Mouse (Mus musculus): ENCODE results near the gene Pou5f2. TPM values are rescaled to one million over a fixed set of nuclear protein-coding genes. Genes with fewer than 3 reads are reported as not detected.

Pou5f2 gene
- total RNA-seq (2021) = under 1 TPM; 0.47 to 0.68 TPM
- not detected in 2 replicates for polyA plus RNA-seq (2012; rRNA removed)
- long read RNA-seq = 0 reads

DNA sequence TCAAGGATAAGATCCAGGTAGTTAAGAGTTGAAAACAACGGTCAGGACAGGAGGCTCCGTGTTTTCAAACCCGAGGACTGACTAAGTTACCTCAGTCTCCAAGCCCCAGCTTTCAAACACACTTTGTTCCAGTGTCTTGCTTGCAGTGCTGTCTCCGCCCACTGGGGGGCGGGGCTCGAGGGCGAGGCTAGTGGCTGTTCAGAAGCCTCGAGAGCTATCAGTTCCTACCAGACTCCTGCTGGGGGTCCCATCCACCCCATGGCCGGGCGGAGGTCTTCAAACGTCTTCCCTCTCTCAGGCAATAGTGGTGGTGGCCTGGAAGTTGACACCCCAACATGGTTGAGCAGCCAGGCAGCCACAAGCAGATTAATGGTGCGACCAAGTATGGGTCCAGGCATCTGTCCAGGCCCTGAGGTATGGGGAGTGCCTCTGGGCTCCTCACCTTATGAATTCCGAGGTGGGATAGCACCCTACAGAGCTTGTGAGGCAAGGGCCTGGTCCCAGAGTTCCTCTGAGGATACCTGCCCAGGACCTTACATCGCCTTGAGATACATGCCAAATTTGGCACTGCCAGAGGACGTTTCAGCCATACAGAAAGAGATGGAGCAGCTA lies at the start of gene Pou5f2:
Gene Pou5f2, plus strand, starts transcription at position 220 of the 612 bp plus-strand sequence.
- DNase-seq = no peak
- H3K27ac ChIP-seq = no peak within 1 kb of the TSS
- intact Hi-C loops (cut with DNase I) = no loop called here
- no peaks in the 10 kb centered on the region for H3K27me3 ChIP-seq (ENCODE audit: control insufficient read depth, insufficient read depth, low read length)
- no peaks in the 10 kb centered on the region for H3K79me2 ChIP-seq (replicated peaks; ENCODE audit: control insufficient read depth, insufficient read depth, low read length)
- TF ChIP-seq CTCF (IDR thresholded peaks at IDR 0.05) (0 out of 2 replicates have a peak, but pooled peaks have one; percentile 17), EP300 (IDR thresholded peaks at IDR 0.05; ENCODE audit: insufficient read depth, low read depth, low read length) (no peak)
- H3K4me1 ChIP-seq (ENCODE audit: control insufficient read depth, insufficient read depth, low read length) = no peaks in the 10 kb centered on the region
- H3K36me3 ChIP-seq (ENCODE audit: control insufficient read depth, insufficient read depth, low read length) = no peaks in the 10 kb centered on the region
- H3K4me3 ChIP-seq = no peak within 1 kb of the TSS
- 66% methylated on average over 15 of the region's 15 CpGs for WGBS
- no peak within 1 kb of the TSS for H3K9ac ChIP-seq (ENCODE audit: low read depth, low read length)

GRCm38 (mm10) chr13:77976248-77976647 lies 48.5 kb upstream of the Pou5f2 start:
- H3K79me2 ChIP-seq (replicated peaks; ENCODE audit: control insufficient read depth, insufficient read depth, low read length) = no peaks in the 10 kb centered on the region
- no peaks in the 10 kb centered on the region for H3K4me1 ChIP-seq (ENCODE audit: control insufficient read depth, insufficient read depth, low read length)
- intact Hi-C loops (cut with DNase I) = no loop called here
- no peak overlapping the region for H3K27ac ChIP-seq
- 81% methylated on average over 3 of the region's 3 CpGs for WGBS
- no peak for DNase-seq
- TF ChIP-seq CTCF (IDR thresholded peaks at IDR 0.05) (no peak), EP300 (IDR thresholded peaks at IDR 0.05; ENCODE audit: insufficient read depth, low read depth, low read length) (no peak), POLR2A (IDR thresholded peaks at IDR 0.05; ENCODE audit: insufficient read depth, low read depth, low read length) (no peak)
- no peak overlapping the region for H3K9ac ChIP-seq (ENCODE audit: low read depth, low read length)
- H3K4me3 ChIP-seq = no peak overlapping the region
- H3K27me3 ChIP-seq (ENCODE audit: control insufficient read depth, insufficient read depth, low read length) = no peaks in the 10 kb centered on the region
- H3K36me3 ChIP-seq (ENCODE audit: control insufficient read depth, insufficient read depth, low read length) = no peaks in the 10 kb centered on the region

GRCm38 (mm10) chr13:77977121-77977520 lies 47.6 kb upstream of the Pou5f2 start:
- intact Hi-C loops (cut with DNase I) = no loop called here
- no peaks in the 10 kb centered on the region for H3K36me3 ChIP-seq (ENCODE audit: control insufficient read depth, insufficient read depth, low read length)
- WGBS = 100% methylated on average over 1 of the region's 1 CpGs
- no peaks in the 10 kb centered on the region for H3K4me1 ChIP-seq (ENCODE audit: control insufficient read depth, insufficient read depth, low read length)
- no peaks in the 10 kb centered on the region for H3K27me3 ChIP-seq (ENCODE audit: control insufficient read depth, insufficient read depth, low read length)
- no peak for TF ChIP-seq POLR2A (IDR thresholded peaks at IDR 0.05; ENCODE audit: insufficient read depth, low read depth, low read length)
- no peak for TF ChIP-seq EP300 (IDR thresholded peaks at IDR 0.05; ENCODE audit: insufficient read depth, low read depth, low read length)
- no peak for TF ChIP-seq CTCF (IDR thresholded peaks at IDR 0.05)
- no peak overlapping the region for H3K9ac ChIP-seq (ENCODE audit: low read depth, low read length)
- no peak for DNase-seq
- H3K79me2 ChIP-seq (replicated peaks; ENCODE audit: control insufficient read depth, insufficient read depth, low read length) = no peaks in the 10 kb centered on the region
- no peak overlapping the region for H3K4me3 ChIP-seq
- no peak overlapping the region for H3K27ac ChIP-seq

DNA sequence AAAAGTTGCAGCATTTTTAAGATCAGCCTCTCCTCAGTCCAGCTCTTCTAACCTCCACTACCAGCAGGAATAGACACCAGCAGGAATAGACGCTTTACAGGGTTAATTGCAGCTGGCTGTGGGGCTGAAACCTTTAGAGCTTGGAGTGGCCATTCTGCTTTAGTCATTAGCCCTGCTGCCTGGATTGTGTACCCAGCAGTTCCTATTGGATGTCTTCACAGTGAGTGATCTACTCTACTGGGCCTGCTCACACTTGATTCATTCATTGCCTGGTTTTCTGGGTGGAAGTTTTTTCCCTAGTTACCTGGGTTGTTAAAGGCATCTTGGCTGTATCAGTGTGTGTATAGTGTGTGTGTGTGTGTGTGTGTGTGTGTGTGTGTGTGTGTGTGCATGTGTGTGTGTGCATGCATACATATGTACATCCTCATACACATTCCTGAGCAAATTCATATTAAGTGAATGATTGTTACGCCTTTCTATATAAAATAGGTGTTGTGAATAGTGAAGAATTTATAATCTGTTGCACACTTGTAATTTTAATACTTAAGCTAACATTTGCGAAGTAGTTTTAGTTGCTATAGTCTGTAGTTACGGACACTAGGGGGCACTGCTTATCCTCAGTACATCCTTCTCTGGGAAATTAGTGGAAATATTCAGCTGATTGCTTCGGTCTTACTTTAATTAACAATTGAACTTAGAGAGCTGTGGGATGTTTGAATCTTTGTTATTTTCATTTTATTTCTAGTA lies 42.4 kb upstream of the Pou5f2 start:
- no peak for DNase-seq
- 31% methylated on average over 5 of the region's 5 CpGs for WGBS
- intact Hi-C loops (cut with DNase I) = loop anchor here (2.0 to 5.0 kb wide), 3 partner anchors 200 to 1047 kb away; no protein-coding TSS in a partner anchor
- Histone ChIP-seq H3K4me1 (ENCODE audit: control insufficient read depth, insufficient read depth, low read length) (peaks cover 1% of the 10 kb centered on the region; the same call in 1 of the 2 replicates), H3K36me3 (ENCODE audit: control insufficient read depth, insufficient read depth, low read length) (no peaks in the 10 kb centered on the region), H3K79me2 (replicated peaks; ENCODE audit: control insufficient read depth, insufficient read depth, low read length) (no peaks in the 10 kb centered on the region), H3K9ac (ENCODE audit: low read depth, low read length) (no peak overlapping the region), H3K27ac (no peak overlapping the region), H3K4me3 (no peak overlapping the region), H3K27me3 (ENCODE audit: control insufficient read depth, insufficient read depth, low read length) (no peaks in the 10 kb centered on the region)
- TF ChIP-seq CTCF (IDR thresholded peaks at IDR 0.05) (peak; percentile 83), POLR2A (IDR thresholded peaks at IDR 0.05; ENCODE audit: insufficient read depth, low read depth, low read length) (no peak)

GRCm38 (mm10) chr13:77982852-77983202 lies 41.9 kb upstream of the Pou5f2 start:
- Histone ChIP-seq H3K27ac (no peak overlapping the region), H3K36me3 (ENCODE audit: control insufficient read depth, insufficient read depth, low read length) (no peaks in the 10 kb centered on the region), H3K9ac (ENCODE audit: low read depth, low read length) (no peak overlapping the region), H3K79me2 (replicated peaks; ENCODE audit: control insufficient read depth, insufficient read depth, low read length) (no peaks in the 10 kb centered on the region), H3K4me1 (ENCODE audit: control insufficient read depth, insufficient read depth, low read length) (peaks cover 1% of the 10 kb centered on the region; the same call in 1 of the 2 replicates), H3K27me3 (ENCODE audit: control insufficient read depth, insufficient read depth, low read length) (no peaks in the 10 kb centered on the region), H3K4me3 (no peak overlapping the region)
- 45% methylated on average over 2 of the region's 2 CpGs for WGBS
- TF ChIP-seq EP300 (IDR thresholded peaks at IDR 0.05; ENCODE audit: insufficient read depth, low read depth, low read length) = no peak
- TF ChIP-seq POLR2A (IDR thresholded peaks at IDR 0.05; ENCODE audit: insufficient read depth, low read depth, low read length) = no peak
- 0 out of 2 replicates have a peak, but pooled peaks have one; percentile 1 for TF ChIP-seq CTCF (IDR thresholded peaks at IDR 0.05)
- no peak for DNase-seq
- intact Hi-C loops (cut with DNase I) = loop anchor here (2.0 to 5.0 kb wide), 3 partner anchors 199 to 1046 kb away; no protein-coding TSS in a partner anchor

Data from heart, adult 2 months (tissue).